Mouse (Mus musculus) myocyte (in vitro differentiated cells): ENCODE results near the gene Tmem123. TPM values are rescaled to one million over a fixed set of nuclear protein-coding genes. Genes with fewer than 3 reads are reported as not detected.

Experiments used
- H3K27me3 ChIP-seq: one replicate; pipeline ENCODE4 v1.6.1; 2011; ENCODE audit not compliant: control insufficient read depth, insufficient read depth, insufficient read length
- H3K36me3 ChIP-seq: one replicate; pipeline ENCODE4 v1.6.1; 2011; ENCODE audit not compliant: control insufficient read depth, insufficient read depth
- H3K4me2 ChIP-seq: one replicate; pipeline ENCODE4 v1.6.1; 2011; ENCODE audit warnings: low read depth, control low read depth
- H3K4me3 ChIP-seq: one replicate; pipeline ENCODE4 v1.5.1; 2011; ENCODE audit warnings: mild to moderate bottlenecking, control low read depth, moderate library complexity
- H3K79me2 ChIP-seq: one replicate; pipeline ENCODE4 v1.6.1; 2011; ENCODE audit not compliant: control insufficient read depth, insufficient read depth
- H3ac ChIP-seq: one replicate; pipeline ENCODE4 v1.6.1; 2011; ENCODE audit not compliant: control insufficient read depth, insufficient read length
- CEBPB ChIP-seq: IDR thresholded peaks from 2 replicates; pipeline ENCODE4 v1.6.1; 2011; ENCODE audit warnings: mild to moderate bottlenecking, moderate library complexity; ENCODE audit not compliant: poor library complexity, insufficient read depth, severe bottlenecking
- E2F4 ChIP-seq: IDR thresholded peaks from one replicate; pipeline ENCODE4 v1.6.1; 2011; ENCODE audit warnings: mild to moderate bottlenecking, control low read depth, moderate library complexity; ENCODE audit not compliant: insufficient read depth
- MAX ChIP-seq: IDR thresholded peaks from one replicate; pipeline ENCODE4 v1.6.1; 2011; ENCODE audit warnings: low read depth, mild to moderate bottlenecking, control low read depth
- MYOD1 ChIP-seq, 3 experiments: IDR thresholded peaks; one replicate each; pipeline ENCODE4 v1.6.1; 2011; ENCODE audit warnings: control low read depth in 2 of 3, low read depth in 2 of 3, mild to moderate bottlenecking in 2 of 3, moderate library complexity in 1 of 3; ENCODE audit not compliant: insufficient read length in 2 of 3, control insufficient read depth in 1 of 3
- MYOG ChIP-seq, 3 experiments: IDR thresholded peaks; one replicate each; pipeline ENCODE4 v1.6.1; 2011; ENCODE audit warnings: control low read depth in 2 of 3, low read depth in 2 of 3, mild to moderate bottlenecking in 2 of 3; ENCODE audit not compliant: insufficient read length in 2 of 3, control insufficient read depth in 1 of 3, insufficient read depth in 1 of 3
- POLR2A ChIP-seq: IDR thresholded peaks from one replicate; pipeline ENCODE4 v1.6.1; 2011; ENCODE audit warnings: low read depth, mild to moderate bottlenecking, control low read depth, moderate library complexity; ENCODE audit not compliant: insufficient read length
- POLR2AphosphoS2 ChIP-seq: IDR thresholded peaks from one replicate; pipeline ENCODE4 v1.6.1; 2011; ENCODE audit warnings: low read depth, control low read depth; ENCODE audit not compliant: insufficient read length
- REST ChIP-seq: IDR thresholded peaks from one replicate; pipeline ENCODE4 v1.6.1; 2011; ENCODE audit warnings: mild to moderate bottlenecking, control low read depth, moderate library complexity; ENCODE audit not compliant: insufficient read depth, insufficient read length
- SRF ChIP-seq: IDR thresholded peaks from one replicate; pipeline ENCODE4 v1.6.1; 2011; ENCODE audit warnings: low read depth; ENCODE audit not compliant: control insufficient read depth, insufficient read length
- TCF12 ChIP-seq: IDR thresholded peaks from one replicate; pipeline ENCODE4 v1.6.1; 2011; ENCODE audit warnings: mild to moderate bottlenecking, control low read depth; ENCODE audit not compliant: poor library complexity, insufficient read depth, severe bottlenecking
- TCF3 ChIP-seq: IDR thresholded peaks from one replicate; pipeline ENCODE4 v1.6.1; 2011; ENCODE audit warnings: low read depth, control low read depth; ENCODE audit not compliant: insufficient read length
- USF1 ChIP-seq: IDR thresholded peaks from one replicate; pipeline ENCODE4 v1.6.1; 2011; ENCODE audit warnings: low read depth, mild to moderate bottlenecking, control low read depth, moderate library complexity
- polyA plus RNA-seq: library from polyadenylated mRNA; unstranded; fragments of >200 nt; fragmentation: generic; extraction: Trizol; gene quantifications from one replicate; pipeline ENCODE4 v1.2.1, GENCODE M21; 2012; ENCODE audit warnings: missing spikeins

Gene Tmem123
- polyA plus RNA-seq, 1 experiment, result 60.9 TPM

- Histone ChIP-seq H3K4me3 (no peak overlapping the region), H3K27me3 (no peaks in the 10 kb centered on the region), H3K79me2 (peaks cover 8% of the 10 kb centered on the region), H3K36me3 (peaks cover 40% of the 10 kb centered on the region), H3K4me2 (no peak overlapping the region), H3ac (no peak overlapping the region)
- TF ChIP-seq REST (no peak), E2F4 (no peak), MYOD1 (IDR thresholded peaks at IDR 0.05; ENCODE audit: control insufficient read depth in 1 of 3, insufficient read length in 2 of 3, low read depth in 2 of 3) (no peak), TCF12 (no peak), TCF3 (no peak), SRF (no peak), POLR2AphosphoS2 (no peak), CEBPB (no peak), POLR2A (no peak), USF1 (no peak)
These were observed 26.8 kb downstream of the Tmem123 start for GRCm38 (mm10) chr9:7790580-7791084.

- no peak overlapping the region for H3K4me3 ChIP-seq
- H3K36me3 ChIP-seq, result peaks cover 35% of the 10 kb centered on the region
- no peaks in the 10 kb centered on the region for H3K27me3 ChIP-seq
- no peak for TF ChIP-seq TCF3
- no peak for TF ChIP-seq USF1
- TF ChIP-seq REST, result no peak
- TF ChIP-seq POLR2A, result no peak
- TF ChIP-seq CEBPB, result no peak
- no peak for TF ChIP-seq MYOD1 (IDR thresholded peaks at IDR 0.05; ENCODE audit: control insufficient read depth in 1 of 3, insufficient read length in 2 of 3, low read depth in 2 of 3)
- no peak for TF ChIP-seq POLR2AphosphoS2
- TF ChIP-seq MYOG (IDR thresholded peaks at IDR 0.05; ENCODE audit: control insufficient read depth in 1 of 3, insufficient read depth in 1 of 3, insufficient read length in 2 of 3, low read depth in 2 of 3), result no peak
- no peak for TF ChIP-seq TCF12
- TF ChIP-seq MAX, result no peak
- TF ChIP-seq E2F4, result no peak
- TF ChIP-seq SRF, result no peak
- no peaks in the 10 kb centered on the region for H3K79me2 ChIP-seq
- H3K4me2 ChIP-seq, result no peak overlapping the region
- H3ac ChIP-seq, result no peak overlapping the region
These were observed 29.7 kb downstream of the Tmem123 start for GRCm38 (mm10) chr9:7793561-7793960.

DNA sequence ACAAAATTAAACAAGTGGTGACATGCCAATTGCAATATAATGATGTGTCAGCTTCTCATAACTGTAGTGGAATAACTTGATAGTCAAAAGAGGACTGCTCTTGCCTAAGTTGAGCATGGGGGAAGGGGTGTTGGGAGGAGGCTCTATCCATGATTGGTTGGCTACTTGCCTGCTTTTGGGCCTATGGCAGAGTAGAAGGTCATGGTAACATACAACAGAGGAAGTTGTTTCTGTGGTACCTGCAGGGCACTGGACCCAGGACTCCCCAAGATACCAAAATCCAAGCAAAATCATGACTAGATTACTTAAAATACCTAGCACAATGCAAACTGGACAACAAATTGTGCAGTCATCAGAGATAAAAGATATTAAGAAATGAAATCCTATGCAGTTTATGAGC lies 31.7 kb downstream of the Tmem123 start:
- Histone ChIP-seq H3ac (no peak overlapping the region), H3K36me3 (peaks cover 35% of the 10 kb centered on the region), H3K79me2 (no peaks in the 10 kb centered on the region), H3K4me2 (no peak overlapping the region), H3K4me3 (no peak overlapping the region), H3K27me3 (no peaks in the 10 kb centered on the region)
- TF ChIP-seq POLR2A, result no peak
- no peak for TF ChIP-seq TCF12

DNA sequence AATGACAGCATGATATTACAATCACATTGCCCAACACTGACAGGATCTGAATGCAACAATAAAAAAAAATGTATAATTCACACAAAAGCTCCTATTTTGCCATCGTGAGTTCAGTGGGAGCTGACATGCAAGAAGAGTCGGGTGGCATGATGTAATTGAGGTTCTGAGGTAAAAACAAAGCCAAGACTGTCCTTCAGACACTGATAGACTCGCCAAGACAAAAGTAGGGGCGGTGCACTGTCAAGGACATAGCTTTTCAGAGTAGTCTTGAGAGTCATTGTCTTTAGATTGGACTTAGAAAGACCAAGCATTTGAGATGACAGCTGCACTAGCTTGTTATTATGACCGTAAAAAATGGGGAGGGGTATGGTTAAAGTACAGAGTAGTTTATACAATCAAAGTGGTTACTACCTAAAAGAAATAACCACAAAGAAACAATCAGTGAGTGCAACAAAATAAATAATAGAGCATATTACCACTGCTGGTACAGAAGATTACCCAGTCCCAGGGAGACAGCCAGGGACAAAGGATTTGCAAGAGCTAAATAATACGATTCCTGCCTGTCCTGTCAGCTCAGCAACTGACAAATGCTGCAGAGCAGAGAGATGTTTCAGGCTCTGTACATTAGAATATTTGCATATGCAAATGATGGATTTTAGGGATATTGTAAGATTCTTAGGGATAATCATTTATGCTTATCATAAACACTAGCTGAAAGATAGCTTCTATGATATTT lies 32.5 kb downstream of the Tmem123 start:
- Histone ChIP-seq H3K36me3 (peaks cover 30% of the 10 kb centered on the region), H3K27me3 (no peaks in the 10 kb centered on the region), H3K79me2 (no peaks in the 10 kb centered on the region), H3K4me2 (no peak overlapping the region), H3ac (no peak overlapping the region), H3K4me3 (no peak overlapping the region)
- TF ChIP-seq E2F4 (no peak), CEBPB (no peak), MAX (no peak), TCF3 (no peak), REST (no peak), MYOG (IDR thresholded peaks at IDR 0.05; ENCODE audit: control insufficient read depth in 1 of 3, insufficient read depth in 1 of 3, insufficient read length in 2 of 3, low read depth in 2 of 3) (no peak), POLR2A (no peak), POLR2AphosphoS2 (no peak), TCF12 (no peak), MYOD1 (IDR thresholded peaks at IDR 0.05; ENCODE audit: control insufficient read depth in 1 of 3, insufficient read length in 2 of 3, low read depth in 2 of 3) (no peak), SRF (no peak), USF1 (no peak)

- peaks cover 21% of the 10 kb centered on the region for H3K36me3 ChIP-seq
- no peaks in the 10 kb centered on the region for H3K27me3 ChIP-seq
- H3K79me2 ChIP-seq, result no peaks in the 10 kb centered on the region
- H3K4me2 ChIP-seq, result no peak overlapping the region
- H3ac ChIP-seq, result no peak overlapping the region
- no peak overlapping the region for H3K4me3 ChIP-seq
- TF ChIP-seq POLR2A, result no peak
- no peak for TF ChIP-seq CEBPB
- TF ChIP-seq REST, result no peak
- no peak for TF ChIP-seq USF1
- no peak for TF ChIP-seq MYOG (IDR thresholded peaks at IDR 0.05; ENCODE audit: control insufficient read depth in 1 of 3, insufficient read depth in 1 of 3, insufficient read length in 2 of 3, low read depth in 2 of 3)
- no peak for TF ChIP-seq TCF12
These were observed 33.7 kb downstream of the Tmem123 start for GRCm38 (mm10) chr9:7797542-7797941.
